In genomic region chr2:119675215-119675784, GRCm38 (mm10) we compare ENCODE assay signal across 8 mouse cellular contexts. TPM values are rescaled to one million over a fixed set of nuclear protein-coding genes. Genes with fewer than 3 reads are reported as not detected.
A peak's percentile ranks its signal among the peaks of the same experiment; 100 is the strongest.
DNase-seq lines count a peak whose midpoint lies in the region; ATAC-seq and TF ChIP-seq lines count a peak whose summit lies in the region.

No protein-coding gene starts in this region.

- no peak for TF ChIP-seq POLR2A in kidney, adult 2 months (IDR thresholded peaks at IDR 0.05; ENCODE audit: low read depth, low read length)
- no peak for TF ChIP-seq POLR2A in myocyte (IDR thresholded peaks at IDR 0.05; ENCODE audit: insufficient read length, low read depth)

- 0% methylated on average over 39 of the region's 39 CpGs for WGBS in kidney, adult 2 months
- under 1% methylated on average over 38 of the region's 39 CpGs for WGBS in forebrain, embryonic 11.5 days
- under 1% methylated on average over 39 of the region's 39 CpGs for WGBS in limb, embryonic 13.5 days

- no peak for TF ChIP-seq CTCF in kidney, adult 2 months (conservative IDR thresholded peaks at IDR 0.05; ENCODE audit: insufficient read depth, insufficient read length, low read depth, low read length)

- H3K27me3 ChIP-seq in kidney, adult 2 months (replicated peaks; ENCODE audit: control insufficient read depth, insufficient read depth, low read length): no peaks in the 10 kb centered on the region
- H3K27me3 ChIP-seq in forebrain, embryonic 11.5 days (ENCODE audit: control insufficient read depth, insufficient read depth, low read length): no peaks in the 10 kb centered on the region
- H3K27me3 ChIP-seq in limb, embryonic 13.5 days: no peaks in the 10 kb centered on the region
- no peaks in the 10 kb centered on the region for H3K27me3 ChIP-seq in myocyte (ENCODE audit: control insufficient read depth, insufficient read depth, insufficient read length)

- no peaks in the 10 kb centered on the region for H3K36me3 ChIP-seq in kidney, adult 2 months (ENCODE audit: control insufficient read depth, insufficient read depth, low read length)
- H3K36me3 ChIP-seq in forebrain, embryonic 11.5 days (ENCODE audit: control insufficient read depth, insufficient read depth, low read length): no peaks in the 10 kb centered on the region
- peaks cover 4% of the 10 kb centered on the region; the same call in 1 of the 2 replicates for H3K36me3 ChIP-seq in limb, embryonic 13.5 days
- H3K36me3 ChIP-seq in myocyte (ENCODE audit: control insufficient read depth, insufficient read depth): no peaks in the 10 kb centered on the region

- H3K9me3 ChIP-seq in forebrain, embryonic 11.5 days (ENCODE audit: control insufficient read depth, low read length): no peaks in the 10 kb centered on the region
- H3K9me3 ChIP-seq in limb, embryonic 13.5 days: no peaks in the 10 kb centered on the region

- peak overlapping the region; percentile 50 for H3ac ChIP-seq in myocyte (ENCODE audit: control insufficient read depth, insufficient read length)

- no peak for DNase-seq in kidney, adult 2 months
- DNase-seq in kidney, postnatal 10 days: no peak
- DNase-seq in MEL-GATA-1-ER (ENCODE audit: extremely low read depth, low read depth): peak; percentile 33
- peak; percentile 79 for DNase-seq in forebrain, embryonic 11.5 days (ENCODE audit: low spot score)
- DNase-seq in urinary bladder, postnatal 10 days (ENCODE audit: low spot score): no peak
- DNase-seq in adrenal gland, postnatal 14 days: no peak

- peak; percentile 91 for ATAC-seq in forebrain, embryonic 11.5 days (replicated peaks; ENCODE audit: low FRiP score)
- ATAC-seq in limb, embryonic 13.5 days (ENCODE audit: low FRiP score, low read depth): peak; percentile 88

- peaks cover 51% of the 10 kb centered on the region for H3K79me2 ChIP-seq in myocyte (ENCODE audit: control insufficient read depth, insufficient read depth)

- H3K27ac ChIP-seq in kidney, adult 2 months (ENCODE audit: insufficient read depth, low read depth, low read length): peak overlapping the region; percentile 2; the same call in 1 of the 2 replicates
- H3K27ac ChIP-seq in forebrain, embryonic 11.5 days (ENCODE audit: low read depth, low read length): peak overlapping the region; percentile 21; the same call in 1 of the 2 replicates
- peak overlapping the region; percentile 76 for H3K27ac ChIP-seq in limb, embryonic 13.5 days

- no peaks in the 10 kb centered on the region for H3K4me1 ChIP-seq in kidney, adult 2 months (ENCODE audit: control insufficient read depth, insufficient read depth, low read length)
- H3K4me1 ChIP-seq in forebrain, embryonic 11.5 days (replicated peaks; ENCODE audit: control insufficient read depth, insufficient read depth, low read length): no peaks in the 10 kb centered on the region
- H3K4me1 ChIP-seq in limb, embryonic 13.5 days: peaks cover 18% of the 10 kb centered on the region

- peak overlapping the region; percentile 65 for H3K4me2 ChIP-seq in forebrain, embryonic 11.5 days (ENCODE audit: low read depth, low read length, severe bottlenecking)
- H3K4me2 ChIP-seq in limb, embryonic 13.5 days (replicated peaks): peak overlapping the region; percentile 90
- H3K4me2 ChIP-seq in myocyte (ENCODE audit: low read depth): peak overlapping the region; percentile 77

- peak overlapping the region; percentile 80 for H3K4me3 ChIP-seq in kidney, adult 2 months (ENCODE audit: insufficient read depth, low read depth, low read length)
- H3K4me3 ChIP-seq in forebrain, embryonic 11.5 days (ENCODE audit: low read depth, low read length): peak overlapping the region; percentile 99
- H3K4me3 ChIP-seq in limb, embryonic 13.5 days: peak overlapping the region; percentile 100
- H3K4me3 ChIP-seq in myocyte: peak overlapping the region; percentile 73

- peak overlapping the region; percentile 96 for H3K9ac ChIP-seq in forebrain, embryonic 11.5 days (ENCODE audit: low read length)
- H3K9ac ChIP-seq in limb, embryonic 13.5 days: peak overlapping the region; percentile 98

TF ChIP-seq in myocyte, 11 proteins besides CTCF, POLR2A, EP300 and RAD21:
- TF ChIP-seq MYOG (IDR thresholded peaks at IDR 0.05; ENCODE audit: control insufficient read depth in 1 of 3, insufficient read depth in 1 of 3, insufficient read length in 2 of 3, low read depth in 2 of 3) (no peak), TCF3 (IDR thresholded peaks at IDR 0.05; ENCODE audit: insufficient read length, low read depth) (no peak), E2F4 (IDR thresholded peaks at IDR 0.05; ENCODE audit: insufficient read depth) (no peak), SRF (IDR thresholded peaks at IDR 0.05; ENCODE audit: control insufficient read depth, insufficient read length, low read depth) (no peak)

RNA-seq across cellular contexts. Expression of gene Rtf1, which starts 0.4 kb away (rescaled TPM):
- 7.8 and 10.9 TPM in 2 replicates for polyA plus RNA-seq in kidney, adult 2 months (2012; rRNA removed)
- 32.1 and 39.5 TPM in 2 replicates for polyA plus RNA-seq in forebrain, embryonic 11.5 days (2014; fragmentation: Nextera tagmentation; extraction: Ambion mirVana)
- 61.3 and 68.3 TPM in 2 replicates for polyA plus RNA-seq in limb, embryonic 13.5 days (2015; fragmentation: Nextera tagmentation; extraction: Ambion mirVana)
- 7.2 TPM for polyA plus RNA-seq in myocyte (2012; fragmentation: generic; extraction: Trizol)
- 27.1 and 30.2 TPM in 2 replicates for total RNA-seq in adrenal gland, postnatal 14 days (2021)

RNA-seq across cellular contexts. Expression of gene Ndufaf1, which starts 12.7 kb away (rescaled TPM):
- 8.1 and 13.1 TPM in 2 replicates for polyA plus RNA-seq in kidney, adult 2 months (2012; rRNA removed)
- polyA plus RNA-seq in forebrain, embryonic 11.5 days (2014; fragmentation: Nextera tagmentation; extraction: Ambion mirVana): 37.7 and 39.5 TPM in 2 replicates
- polyA plus RNA-seq in limb, embryonic 13.5 days (2015; fragmentation: Nextera tagmentation; extraction: Ambion mirVana): 47.9 and 50.7 TPM in 2 replicates
- 19.5 TPM for polyA plus RNA-seq in myocyte (2012; fragmentation: generic; extraction: Trizol)
- total RNA-seq in adrenal gland, postnatal 14 days (2021): 54.9 and 57.5 TPM in 2 replicates

RNA-seq across cellular contexts. Expression of gene Oip5, which starts 57.0 kb away (rescaled TPM):
- polyA plus RNA-seq in kidney, adult 2 months (2012; rRNA removed): 0.38 and 0.75 TPM in 2 replicates
- polyA plus RNA-seq in forebrain, embryonic 11.5 days (2014; fragmentation: Nextera tagmentation; extraction: Ambion mirVana): 34.9 and 36.7 TPM in 2 replicates
- 23.9 and 27.1 TPM in 2 replicates for polyA plus RNA-seq in limb, embryonic 13.5 days (2015; fragmentation: Nextera tagmentation; extraction: Ambion mirVana)
- polyA plus RNA-seq in myocyte (2012; fragmentation: generic; extraction: Trizol): 3.7 TPM
- 4.0 and 6.4 TPM in 2 replicates for total RNA-seq in adrenal gland, postnatal 14 days (2021)

RNA-seq across cellular contexts. Expression of gene Nusap1, which starts 57.2 kb away (rescaled TPM):
- polyA plus RNA-seq in kidney, adult 2 months (2012; rRNA removed): 0.25 and 0.29 TPM in 2 replicates
- 120 and 131 TPM in 2 replicates for polyA plus RNA-seq in forebrain, embryonic 11.5 days (2014; fragmentation: Nextera tagmentation; extraction: Ambion mirVana)
- polyA plus RNA-seq in limb, embryonic 13.5 days (2015; fragmentation: Nextera tagmentation; extraction: Ambion mirVana): 70.1 and 73.8 TPM in 2 replicates
- polyA plus RNA-seq in myocyte (2012; fragmentation: generic; extraction: Trizol): 4.4 TPM
- total RNA-seq in adrenal gland, postnatal 14 days (2021): 12.0 and 14.2 TPM in 2 replicates

Comparison
In these comparisons a context has a peak if more than half of its experiments do, and no peak if none do; other contexts are left out.
1. DNase-seq: peak in MEL-GATA-1-ER (single experiment) and forebrain, embryonic 11.5 days (single experiment); none in kidney, adult 2 months (single experiment), kidney, postnatal 10 days (single experiment), urinary bladder, postnatal 10 days (single experiment) and adrenal gland, postnatal 14 days (single experiment).
2. H3K27ac ChIP-seq: peak in every context shown above with its lines; median percentile 76 in limb, embryonic 13.5 days; 21 in forebrain, embryonic 11.5 days; 2 in kidney, adult 2 months.
3. Peak in every context shown above with its lines, with median percentiles within 50 percentile points of each other: H3K4me3 ChIP-seq and H3K4me2 ChIP-seq.